Mouse (Mus musculus): Measurements from ENCODE around the gene Gm17087.

DNA sequence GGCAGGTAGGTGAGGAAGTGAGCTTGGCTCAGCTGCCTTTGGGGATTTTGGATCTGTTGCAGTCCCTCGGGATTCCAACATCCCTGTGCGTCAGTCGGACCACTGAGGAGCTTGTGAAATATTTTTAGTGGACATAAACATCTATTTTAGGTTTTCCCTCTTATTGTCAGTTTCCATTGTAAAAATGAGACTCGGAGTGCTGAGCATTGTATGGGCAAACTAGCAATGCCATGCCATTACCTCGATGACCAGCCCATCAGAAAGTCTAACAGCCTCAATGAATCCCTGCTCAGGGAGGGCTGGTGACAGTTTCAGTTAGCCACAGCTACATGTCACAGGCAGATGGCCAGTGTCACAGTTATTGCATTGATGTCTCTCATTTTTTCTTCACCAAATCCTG, 39.2 kb upstream of the Gm17087 start:
- TF ChIP-seq POLR2A (IDR thresholded peaks at IDR 0.05; ENCODE audit: control insufficient read depth, extremely low read depth, insufficient read depth, low read length, poor library complexity) (no peak), CTCF (IDR thresholded peaks at IDR 0.05; ENCODE audit: borderline replicate concordance, control insufficient read depth, extremely low read depth, insufficient read depth, low read length, poor library complexity) (no peak)
